Mouse (Mus musculus) kidney, adult 9 months (tissue): ENCODE measurements around the gene Wdfy4.

Experiments
- DNase-seq: peaks from one replicate; pipeline ENCODE4 v3.0.0; 2022

Wdfy4 gene

DNA sequence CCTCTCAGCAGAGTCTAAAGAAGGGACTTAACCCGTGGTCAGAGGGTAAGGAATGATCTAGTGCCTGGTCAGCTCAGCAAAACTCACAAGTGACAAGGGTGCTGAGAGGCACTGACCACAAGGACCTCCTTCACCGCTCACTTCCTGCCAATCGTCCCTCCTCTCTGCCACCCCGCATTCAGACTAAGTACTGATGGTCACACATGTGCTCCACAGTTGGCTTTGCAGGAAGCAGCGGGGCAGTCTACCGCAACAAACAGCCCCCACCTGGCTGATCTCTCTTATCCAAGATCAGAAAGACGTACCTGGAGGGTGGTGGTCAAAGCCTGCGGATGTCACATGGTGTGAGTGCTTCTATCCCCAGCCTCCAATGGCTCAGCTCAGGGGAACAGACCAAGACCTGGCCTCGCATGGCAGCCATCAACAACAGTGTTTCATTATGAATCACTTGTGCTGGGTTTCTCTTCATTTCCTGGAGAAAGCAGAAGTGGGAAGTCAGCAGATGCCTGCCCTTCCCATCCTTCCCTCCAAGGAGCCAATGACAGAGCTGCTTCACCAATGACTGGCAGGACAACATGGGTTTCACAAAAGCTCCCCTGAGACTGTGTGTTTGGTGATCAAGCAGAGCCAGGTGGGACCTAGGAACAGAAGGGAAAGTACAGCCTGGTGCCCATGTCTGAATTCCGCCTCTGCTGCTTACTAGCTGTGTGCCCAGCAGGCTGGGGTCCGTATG lies at the start of gene Wdfy4:
Gene Wdfy4 (minus strand): TSS at position 441 of the 733 bp plus-strand sequence.
- peak; percentile 17 for DNase-seq

- no peak for DNase-seq
Observed at GRCm38 (mm10) chr14:33232048-33232447, 46.7 kb upstream of the Wdfy4 start.

DNA sequence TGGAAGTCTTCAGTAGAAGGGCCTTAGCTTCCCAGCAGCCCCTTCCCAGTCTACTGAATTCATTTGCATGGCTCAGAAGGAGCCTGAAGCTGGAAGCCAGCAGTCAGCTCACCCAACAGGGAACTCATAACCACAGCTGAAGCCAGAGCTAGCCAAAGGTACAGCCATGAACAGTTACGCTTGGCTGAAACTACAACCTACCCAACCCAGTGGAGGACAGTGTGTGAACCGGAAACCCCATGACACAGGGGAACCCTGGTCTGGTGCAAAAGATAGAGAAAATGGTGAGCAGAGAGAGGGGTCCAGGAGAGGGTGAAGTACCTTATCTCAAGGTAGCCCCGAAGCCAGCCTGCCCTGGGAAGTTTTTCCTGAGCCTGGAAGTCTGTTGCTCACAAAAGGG lies 46.0 kb upstream of the Wdfy4 start:
- DNase-seq = no peak

- no peak for DNase-seq
Observed at GRCm38 (mm10) chr14:33230672-33231071, 45.4 kb upstream of the Wdfy4 start.

DNA sequence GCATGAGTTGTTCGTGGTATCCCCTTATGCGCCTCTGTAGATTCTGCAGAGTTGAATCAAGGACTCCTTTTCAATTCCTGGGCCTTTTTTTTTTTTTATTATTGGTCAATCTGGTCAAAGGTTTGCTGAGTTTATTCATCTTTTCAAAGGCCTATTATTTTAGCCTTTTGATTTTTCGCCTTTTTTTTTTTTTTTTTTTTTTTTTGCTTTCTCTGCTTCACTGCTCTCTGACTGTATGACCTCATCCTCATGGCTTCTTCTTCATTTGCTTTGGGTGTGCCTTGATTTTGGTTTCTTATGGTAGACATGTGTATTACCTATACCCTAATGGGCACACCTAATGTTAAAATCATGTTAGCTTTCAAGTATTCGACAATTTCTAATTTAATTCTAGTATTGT lies 39.9 kb upstream of the Wdfy4 start:
- DNase-seq = no peak

- DNase-seq = no peak
Observed at GRCm38 (mm10) chr14:33216343-33217208, 31.3 kb upstream of the Wdfy4 start.

DNA sequence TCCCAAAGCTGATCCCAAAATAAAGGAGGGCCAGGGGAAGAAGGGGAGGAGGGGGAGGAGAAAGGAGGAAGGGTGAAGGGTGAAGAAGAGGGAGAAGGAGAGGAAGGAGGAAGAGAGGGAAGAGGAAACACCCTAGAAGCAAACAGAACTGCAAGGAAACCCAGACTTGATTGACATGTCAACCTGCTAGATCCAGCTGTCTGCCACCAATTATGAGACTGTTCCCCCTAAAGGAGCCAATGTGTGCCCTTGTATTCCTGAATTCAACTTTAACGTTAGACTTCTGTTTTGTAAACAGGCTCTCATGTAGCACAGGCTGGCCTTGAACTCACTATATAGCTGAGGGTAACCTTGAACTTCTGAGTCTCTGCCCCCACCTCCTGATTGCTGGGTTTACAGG lies 29.9 kb upstream of the Wdfy4 start:
- DNase-seq = no peak

DNA sequence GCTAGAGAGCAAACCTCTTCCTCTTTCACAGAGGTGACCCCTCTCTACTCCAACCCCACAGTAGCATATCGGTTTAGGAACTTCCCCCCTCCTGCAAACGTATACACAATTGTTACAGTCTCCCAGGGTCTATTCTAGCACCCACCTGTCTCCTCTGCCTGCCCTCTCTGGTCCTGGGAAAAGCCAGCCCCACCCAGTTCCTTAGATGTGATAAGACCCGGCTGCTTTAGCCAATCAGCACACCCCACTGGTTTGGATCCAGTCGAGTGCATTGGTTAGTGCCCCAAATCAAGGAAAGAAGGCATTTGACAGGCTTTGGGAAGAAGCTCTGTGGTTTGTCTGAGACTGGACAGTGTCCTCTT lies 29.4 kb upstream of the Wdfy4 start:
- DNase-seq = no peak

GRCm38 (mm10) chr14:33213823-33214766 lies 28.8 kb upstream of the Wdfy4 start, which contains the start of gene Arhgap22:
Arhgap22 (plus strand) TSS chr14:33214026.
- peak; percentile 86 for DNase-seq

DNA sequence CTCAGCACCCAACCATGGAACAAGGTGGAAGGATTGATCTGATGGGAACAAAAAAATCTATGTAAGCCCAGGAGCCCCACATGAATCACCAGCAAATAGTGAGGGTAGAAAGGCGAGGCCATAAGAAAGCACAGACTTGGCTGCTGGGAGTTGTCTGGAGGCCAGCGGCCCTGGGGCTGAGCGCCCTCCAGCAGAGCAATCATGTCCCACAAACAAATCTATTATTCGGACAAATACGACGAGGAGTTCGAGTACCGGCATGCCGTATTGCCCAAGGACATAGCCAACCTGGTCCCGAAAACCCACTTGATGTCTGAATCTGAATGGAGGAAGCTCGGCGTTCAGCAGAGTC lies 27.6 kb upstream of the Wdfy4 start:
- no peak for DNase-seq

DNA sequence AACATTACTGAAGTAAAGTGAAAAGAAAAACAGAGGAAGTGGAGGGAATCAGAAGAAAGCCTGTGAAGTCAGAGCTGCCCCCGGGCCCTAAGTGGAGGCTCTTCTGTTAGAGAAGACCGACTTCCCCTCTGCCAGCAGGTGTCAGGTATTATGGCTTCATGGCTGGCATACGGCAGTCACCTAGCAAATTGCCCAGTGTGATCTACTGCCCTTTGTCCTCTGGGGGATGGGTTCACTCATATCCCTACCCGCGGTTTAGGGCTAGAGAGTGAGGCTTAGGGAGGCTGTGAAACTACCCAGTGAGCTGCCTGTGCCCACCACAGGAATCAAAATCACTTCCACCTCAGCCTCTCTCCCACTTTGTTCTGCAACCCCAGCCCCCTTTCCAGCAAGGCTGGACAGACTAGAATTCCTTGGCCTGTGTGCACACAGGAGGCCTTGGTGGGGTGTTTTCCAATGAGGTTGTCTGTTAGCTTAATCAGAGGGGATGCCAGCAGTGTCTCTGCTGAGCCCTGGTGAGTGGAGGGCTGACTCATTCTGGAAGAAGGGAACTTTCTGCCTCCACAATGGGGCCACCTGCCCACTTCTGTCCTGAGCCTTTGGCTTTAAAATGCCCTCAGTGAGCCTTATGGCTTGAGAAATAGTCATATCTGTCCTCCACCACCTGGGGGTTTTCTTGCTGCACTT lies 27.1 kb upstream of the Wdfy4 start:
- DNase-seq = peak; percentile 56

- no peak for DNase-seq
Observed at GRCm38 (mm10) chr14:33210806-33211205, 25.5 kb upstream of the Wdfy4 start.

DNA sequence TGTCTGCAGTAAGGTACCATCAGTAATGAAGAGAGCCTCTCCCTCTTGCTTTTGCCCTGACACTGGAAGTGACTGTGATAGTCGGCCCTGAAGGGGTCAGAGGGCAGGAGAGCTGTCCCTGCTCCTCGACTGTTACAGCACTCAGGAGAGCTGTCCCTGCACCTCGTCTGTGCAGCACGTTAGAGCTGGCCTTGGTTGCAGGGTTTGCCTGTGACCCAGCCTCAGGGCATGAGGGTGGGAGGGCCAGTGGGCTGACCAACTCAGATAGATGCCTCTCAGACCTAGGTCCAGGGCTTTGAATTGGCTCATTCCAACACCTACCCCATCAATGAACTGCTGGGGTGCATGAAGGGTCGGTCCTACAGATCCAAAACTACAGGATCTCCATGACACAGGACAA lies 23.0 kb upstream of the Wdfy4 start:
- no peak for DNase-seq

DNA sequence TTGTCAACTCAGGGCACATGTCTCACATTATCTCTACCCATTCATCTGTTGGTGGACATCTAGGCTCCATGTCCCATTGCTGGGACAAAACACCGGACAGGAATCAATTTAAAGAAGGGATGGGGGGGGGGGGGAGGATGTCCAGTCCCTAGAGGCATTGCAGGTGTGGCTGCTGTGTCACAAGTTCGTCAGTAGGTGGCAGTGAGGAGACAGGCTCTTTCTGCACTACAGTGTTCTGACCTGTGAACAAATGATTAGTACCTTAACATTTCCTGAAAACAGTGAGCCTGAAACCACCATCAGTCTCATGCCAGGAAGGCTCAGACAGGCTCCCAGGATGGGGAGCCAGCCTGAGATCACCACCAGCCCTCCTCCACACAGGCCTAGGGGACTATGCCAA lies 21.7 kb upstream of the Wdfy4 start:
- DNase-seq = peak; percentile 38

DNA sequence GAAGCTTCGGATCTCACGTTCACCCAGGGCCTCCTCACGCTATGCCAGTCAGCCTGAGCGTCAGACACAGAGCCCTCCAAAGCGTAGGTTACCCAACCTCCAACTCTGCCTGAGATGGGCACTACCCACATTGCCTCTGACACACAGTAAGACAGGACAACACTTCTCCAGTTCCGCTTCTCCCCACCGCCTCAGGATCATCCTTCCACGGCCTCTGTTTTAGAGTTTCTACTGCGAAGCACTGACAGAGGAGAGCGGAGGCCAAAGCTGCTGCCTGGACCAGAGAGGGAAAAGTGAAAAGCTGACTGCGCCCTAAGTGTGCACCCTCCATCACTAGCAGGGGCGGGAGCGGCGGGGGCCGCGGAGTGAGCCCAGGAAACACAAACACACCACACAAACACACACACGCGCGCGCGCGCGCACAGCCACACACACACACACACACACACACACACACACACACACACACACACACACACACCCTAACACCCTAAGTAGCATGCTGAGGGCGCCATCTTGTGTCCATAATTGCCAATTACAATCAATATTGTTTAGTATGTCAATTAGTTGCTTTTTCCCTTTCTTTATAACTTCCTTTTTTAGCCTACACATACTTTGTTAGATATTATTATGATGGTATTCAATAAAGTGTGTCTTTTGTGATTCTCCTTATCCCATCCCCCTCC lies 20.1 kb upstream of the Wdfy4 start:
- no peak for DNase-seq

- no peak for DNase-seq
Observed at GRCm38 (mm10) chr14:33203777-33204176, 18.5 kb upstream of the Wdfy4 start.

DNA sequence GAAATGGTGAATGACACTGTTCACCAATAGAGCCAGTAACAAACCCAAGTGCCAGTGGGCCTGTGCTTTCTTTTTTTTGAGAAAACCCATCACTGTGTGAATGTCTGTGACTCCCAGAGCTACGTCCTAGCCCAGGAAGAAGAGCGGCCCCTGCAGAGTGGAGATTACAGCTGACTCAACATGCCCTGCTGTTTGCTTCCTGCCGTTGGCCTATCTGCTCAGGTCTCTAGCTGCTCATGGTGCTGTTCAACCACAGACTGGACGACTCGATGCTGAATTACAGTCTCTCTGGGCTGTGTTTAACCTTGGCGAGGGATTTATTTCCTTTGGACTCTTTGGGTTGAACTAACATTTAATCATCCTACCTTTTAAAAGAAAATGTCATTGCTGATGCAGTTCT lies 17.6 kb upstream of the Wdfy4 start:
- DNase-seq = no peak

GRCm38 (mm10) chr14:33202161-33202560 lies 16.9 kb upstream of the Wdfy4 start:
- DNase-seq = no peak

DNA sequence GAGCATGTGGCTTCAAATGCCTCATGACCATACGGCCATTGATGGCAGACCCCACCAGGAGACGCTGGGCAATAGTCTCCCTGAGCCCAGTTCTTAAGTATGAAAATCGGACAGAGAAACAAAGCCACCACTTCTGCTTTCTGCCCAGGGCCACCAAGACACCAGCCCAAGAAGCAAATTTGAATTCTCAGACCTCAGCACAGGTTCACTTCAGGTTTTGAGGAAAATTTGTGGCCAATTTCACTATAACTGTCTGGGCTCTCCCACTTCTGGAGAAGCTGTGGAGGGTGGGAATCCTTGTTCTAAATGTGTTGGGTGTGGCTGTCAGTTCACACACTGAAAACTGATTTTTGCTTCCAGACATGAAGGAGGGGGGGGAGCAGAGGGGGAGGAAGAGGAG lies 8.9 kb upstream of the Wdfy4 start:
- no peak for DNase-seq

DNA sequence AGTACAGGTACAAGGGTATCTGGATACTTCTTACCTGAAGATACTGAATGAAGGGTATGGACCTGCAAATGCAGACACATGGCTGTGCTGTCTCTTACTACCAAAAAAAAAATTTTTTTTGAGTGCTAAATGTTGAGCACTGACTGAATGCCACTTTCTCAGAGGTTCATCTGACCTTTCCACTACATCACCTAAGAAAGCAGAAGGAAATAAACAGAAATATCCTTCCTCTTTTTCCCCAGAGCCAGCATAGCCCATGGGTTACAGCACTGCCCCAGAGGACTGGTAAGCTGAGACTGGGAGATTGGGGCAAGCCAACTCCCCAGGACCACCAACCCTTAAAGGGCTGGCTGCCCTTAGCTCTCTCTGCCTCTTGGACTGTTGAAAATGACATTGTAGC lies 8.5 kb upstream of the Wdfy4 start:
- DNase-seq = no peak

DNA sequence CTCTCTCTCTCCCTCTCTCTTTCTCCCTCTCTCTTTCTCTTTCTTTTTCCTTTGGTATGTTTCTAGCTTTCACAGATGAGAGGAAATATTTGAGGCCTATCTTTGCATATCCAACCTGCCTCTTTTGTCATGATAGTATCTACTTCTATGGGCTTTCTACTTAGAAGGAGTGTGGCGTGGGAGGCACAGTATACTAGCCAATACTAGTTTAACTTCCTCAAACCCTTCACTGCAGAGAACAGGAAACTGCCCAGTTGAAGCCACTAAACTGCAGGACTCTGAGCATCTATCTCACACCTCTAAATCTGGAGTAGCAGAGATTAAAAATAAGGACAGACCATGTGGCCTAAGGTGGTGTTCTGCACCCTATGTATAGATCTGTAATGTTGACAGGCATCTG lies 5.3 kb upstream of the Wdfy4 start:
- DNase-seq = no peak

DNA sequence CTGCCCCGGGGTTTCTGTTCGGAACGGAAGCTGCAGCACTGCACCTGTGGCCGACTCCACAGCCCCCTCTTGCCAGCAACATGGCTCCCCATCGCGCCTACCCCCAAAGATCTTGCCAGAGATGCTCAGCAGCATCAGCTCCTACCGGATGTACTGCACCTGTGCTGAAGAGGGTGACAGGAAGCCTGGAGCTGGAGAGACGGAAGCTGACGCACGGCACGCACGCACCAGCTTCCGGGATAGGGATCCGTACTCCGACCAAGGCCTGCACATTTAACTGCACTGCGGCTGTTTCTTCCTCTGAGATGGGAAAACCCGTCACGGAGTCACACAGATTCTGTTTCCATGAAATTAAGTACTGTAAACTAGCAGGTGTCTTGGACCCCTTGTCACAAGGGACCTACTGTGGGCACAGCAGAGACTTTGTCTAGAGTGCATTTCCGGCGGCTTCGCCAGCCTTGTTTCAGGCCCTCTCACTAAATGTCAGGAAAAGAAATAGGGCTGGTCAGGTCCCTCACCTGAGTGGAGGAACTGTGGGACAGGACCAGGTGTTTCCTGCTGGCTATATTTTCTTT lies 4.6 kb upstream of the Wdfy4 start:
- DNase-seq = no peak
